Mouse (Mus musculus): Measurements from ENCODE around the gene Adad2.
A peak's percentile ranks its signal among the peaks of the same experiment; 100 is the strongest.

Gene Adad2

DNA sequence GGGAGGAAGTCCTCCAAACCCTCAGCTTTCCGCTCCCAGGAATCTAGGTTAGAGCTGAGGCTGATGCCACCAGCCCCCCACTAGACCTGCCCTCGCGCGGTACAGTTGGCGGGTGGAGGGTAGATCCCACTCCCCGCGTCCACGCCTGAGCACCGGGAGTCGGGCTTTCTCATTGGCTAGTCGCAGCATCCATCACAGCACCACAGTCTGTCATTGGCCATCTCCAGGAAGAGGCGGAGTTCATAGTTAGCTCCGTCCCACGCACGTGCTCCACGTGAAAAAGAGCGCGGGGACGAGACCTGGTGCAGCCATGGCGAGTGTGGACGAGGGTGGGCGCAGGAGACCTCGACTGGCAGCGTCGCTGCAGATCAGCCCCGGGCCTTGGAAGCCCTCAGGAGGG is at the start of gene Adad2:
Gene Adad2 (plus strand): TSS at position 277 of the 400 bp plus-strand sequence.
- DNase-seq = no peak

GRCm38 (mm10) chr8:119563849-119564251 is 48.7 kb upstream of the Adad2 start:
- no peak for DNase-seq

DNA sequence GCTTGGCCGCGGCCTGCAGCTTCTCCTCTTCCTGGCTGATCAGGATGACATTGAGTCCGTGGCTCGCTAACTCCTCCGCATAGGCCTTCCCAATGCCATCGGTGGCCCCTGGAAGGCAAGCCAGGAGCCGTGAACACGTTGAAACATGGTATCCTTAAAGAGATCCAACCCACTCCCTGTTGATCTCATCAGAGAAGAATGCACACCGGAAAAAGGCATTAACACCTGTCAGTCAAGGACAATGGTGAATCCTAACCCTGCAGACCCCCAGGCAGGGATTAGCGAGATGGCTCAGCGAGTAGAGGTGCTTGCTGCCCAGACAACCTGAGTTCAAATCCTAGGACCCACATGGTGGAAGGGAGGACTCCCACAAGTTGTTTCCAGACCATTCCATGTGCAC is 46.2 kb upstream of the Adad2 start:
- no peak for DNase-seq

- no peak for DNase-seq
These were observed 44.3 kb upstream of the Adad2 start for GRCm38 (mm10) chr8:119568251-119568650.

DNA sequence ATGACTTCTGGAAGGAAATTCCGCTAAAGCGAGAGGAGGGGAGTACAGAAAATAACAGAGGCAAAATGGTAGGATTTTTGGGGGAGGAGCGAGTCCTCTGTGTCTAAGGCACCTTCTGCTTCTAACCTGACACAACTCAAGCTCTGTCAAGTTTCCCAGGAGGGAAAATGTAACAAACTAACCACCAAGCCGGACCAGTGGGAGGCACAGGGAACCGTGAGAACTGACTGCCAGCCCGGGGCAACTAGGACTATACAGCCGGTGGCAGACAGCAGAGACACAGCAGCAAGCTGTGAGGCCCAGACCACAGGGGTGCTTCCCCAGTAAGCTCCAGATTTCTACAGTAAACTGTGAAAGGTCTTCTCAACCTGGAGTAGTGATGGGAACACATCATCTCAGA is 43.6 kb upstream of the Adad2 start:
- no peak for DNase-seq

DNA sequence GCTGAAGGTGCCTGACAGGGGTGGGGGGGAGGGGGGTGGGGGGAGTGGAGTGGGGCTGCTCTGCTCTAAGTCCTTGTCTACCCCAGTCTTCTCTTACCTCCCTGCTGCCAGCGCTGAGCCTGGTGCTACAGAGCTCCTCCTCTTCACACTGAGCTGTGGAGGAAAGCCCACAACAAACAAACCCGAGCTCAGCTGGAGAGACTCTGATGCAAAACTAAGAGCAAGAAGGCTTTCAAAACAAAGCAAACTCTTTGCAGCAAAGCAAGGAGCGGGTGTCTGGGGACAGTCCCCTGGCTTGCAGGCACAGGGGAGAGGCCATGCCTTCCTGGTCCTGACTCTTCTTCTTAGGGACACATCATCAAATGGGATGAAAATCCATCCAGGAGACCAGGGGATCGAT is 42.7 kb upstream of the Adad2 start:
- DNase-seq = no peak

- DNase-seq = no peak
These were observed 41.4 kb upstream of the Adad2 start for GRCm38 (mm10) chr8:119571135-119571534.

DNA sequence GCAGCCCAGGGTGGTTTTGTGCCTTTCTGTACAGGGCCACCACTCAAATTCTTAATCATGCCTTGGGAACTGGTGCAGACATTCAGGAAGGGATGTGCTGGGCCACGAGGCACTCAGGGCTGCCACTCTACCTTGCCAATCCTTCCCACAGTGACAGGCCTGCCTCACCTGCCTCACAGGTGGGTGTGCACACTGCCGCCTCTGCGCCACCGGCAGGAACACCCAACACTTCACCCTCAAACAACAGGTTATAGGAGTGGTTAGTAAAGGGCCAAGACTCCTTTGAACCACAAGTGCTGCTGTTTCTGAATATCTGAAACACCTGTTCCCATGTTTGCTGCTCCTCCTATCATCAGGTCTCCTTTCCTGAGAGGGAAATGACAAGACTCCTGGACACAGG is 40.1 kb upstream of the Adad2 start:
- no peak for DNase-seq

DNA sequence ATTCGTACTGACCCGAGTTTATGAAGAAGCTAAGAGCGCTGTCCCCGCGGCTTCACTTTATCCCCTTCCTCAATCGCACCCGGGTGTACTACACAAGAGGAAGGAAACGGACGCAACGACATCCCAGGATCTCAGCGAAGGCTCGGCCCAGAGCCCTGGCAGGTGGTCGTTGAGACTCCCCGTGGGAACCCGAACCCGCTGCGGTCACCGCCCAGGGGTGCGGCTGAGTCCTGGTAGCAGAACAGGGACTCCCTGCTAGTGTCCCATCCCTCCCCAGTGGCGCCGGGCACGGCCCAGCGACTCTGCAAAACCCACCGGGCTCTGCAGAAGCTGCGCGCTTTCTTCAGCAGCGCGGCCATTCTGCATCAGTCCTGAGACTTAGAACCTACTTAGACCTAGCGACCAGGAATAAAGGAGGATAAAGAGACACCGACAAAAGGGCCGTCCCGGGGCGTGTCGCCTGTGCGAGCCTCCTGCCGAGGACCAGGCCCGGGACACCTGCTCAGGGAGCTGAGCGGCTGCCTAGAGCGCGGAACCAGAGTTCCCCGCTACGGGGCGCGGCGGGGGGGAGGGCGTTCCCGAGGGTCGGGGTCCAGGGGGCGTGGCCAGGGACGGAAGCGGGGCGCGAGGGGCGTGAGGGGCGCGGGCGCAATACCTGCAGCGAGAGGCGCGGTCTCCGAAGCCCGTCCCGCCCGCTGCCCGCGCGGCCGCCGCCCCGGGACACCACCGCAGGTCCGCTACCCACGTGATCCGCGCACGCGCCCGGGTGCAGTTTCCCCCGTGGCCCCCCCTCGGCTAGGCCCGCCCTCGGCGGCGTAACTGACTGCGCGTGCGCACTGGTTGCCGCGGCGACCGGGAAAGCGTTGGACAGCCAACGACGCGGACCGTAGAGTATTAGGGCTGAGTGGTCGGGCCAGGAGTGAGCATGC is 37.8 kb upstream of the Adad2 start, which contains the start of the genes Hsdl1 and Dnaaf1:
Gene Hsdl1 (minus strand): TSS at position 747 of the 929 bp plus-strand sequence.
Gene Dnaaf1 (plus strand): TSS at position 799 of the 929 bp plus-strand sequence.
- DNase-seq = peak; percentile 96

GRCm38 (mm10) chr8:119575366-119575726 is 37.2 kb upstream of the Adad2 start:
- no peak for DNase-seq

DNA sequence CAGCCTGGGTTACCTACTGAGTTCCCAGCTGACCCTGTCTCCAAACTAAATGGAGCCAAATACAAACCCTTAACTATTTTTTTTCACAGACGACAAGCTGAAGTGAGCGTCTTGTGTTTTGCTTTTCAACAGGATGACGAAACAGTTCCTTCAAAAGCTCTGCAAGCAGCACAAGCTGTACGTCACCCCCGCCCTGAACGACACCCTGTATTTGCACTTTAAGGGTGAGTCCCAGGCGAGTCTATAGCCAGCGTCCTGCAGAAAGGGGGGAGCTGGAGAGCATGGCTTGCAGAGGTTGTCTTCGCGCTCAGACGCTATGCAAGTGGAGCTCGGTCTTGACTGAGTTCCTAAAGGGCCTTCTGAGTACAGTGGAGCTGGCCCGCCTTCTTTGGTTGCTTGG is 33.5 kb upstream of the Adad2 start:
- DNase-seq = no peak

DNA sequence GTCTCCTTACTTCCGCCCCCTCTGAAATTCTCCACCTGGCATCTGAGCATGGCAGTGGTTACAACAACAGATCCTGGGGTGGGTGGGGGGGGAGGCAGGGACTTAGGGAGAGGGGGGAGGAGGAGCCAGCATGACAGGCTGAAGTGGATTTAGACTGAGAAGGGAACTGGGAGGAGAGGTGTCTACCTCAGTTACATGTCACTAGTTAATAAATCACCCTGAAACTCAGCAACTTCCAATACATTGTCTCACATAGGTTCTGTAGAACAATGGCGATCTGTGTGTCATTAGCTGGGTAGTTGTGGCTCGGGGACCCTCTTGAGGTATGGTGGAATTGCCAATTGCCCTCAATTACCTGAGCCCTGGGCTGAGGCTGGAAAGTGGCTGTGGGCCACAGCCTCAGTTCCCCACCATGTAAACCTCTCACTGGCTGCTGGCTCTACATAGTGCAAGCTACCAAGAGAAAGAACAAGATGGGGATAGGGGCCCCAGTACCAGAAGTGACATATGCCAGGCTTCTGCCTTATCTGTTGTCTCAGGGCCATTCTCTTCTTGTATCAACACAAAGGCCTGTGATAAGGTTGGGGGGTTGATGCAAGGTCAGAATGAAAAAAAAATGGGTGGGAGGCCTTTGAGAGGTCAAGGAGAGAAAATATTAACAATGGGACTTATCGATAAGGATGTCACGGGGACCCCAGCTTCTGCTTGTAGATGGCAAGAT is 31.9 kb upstream of the Adad2 start:
- DNase-seq = no peak

DNA sequence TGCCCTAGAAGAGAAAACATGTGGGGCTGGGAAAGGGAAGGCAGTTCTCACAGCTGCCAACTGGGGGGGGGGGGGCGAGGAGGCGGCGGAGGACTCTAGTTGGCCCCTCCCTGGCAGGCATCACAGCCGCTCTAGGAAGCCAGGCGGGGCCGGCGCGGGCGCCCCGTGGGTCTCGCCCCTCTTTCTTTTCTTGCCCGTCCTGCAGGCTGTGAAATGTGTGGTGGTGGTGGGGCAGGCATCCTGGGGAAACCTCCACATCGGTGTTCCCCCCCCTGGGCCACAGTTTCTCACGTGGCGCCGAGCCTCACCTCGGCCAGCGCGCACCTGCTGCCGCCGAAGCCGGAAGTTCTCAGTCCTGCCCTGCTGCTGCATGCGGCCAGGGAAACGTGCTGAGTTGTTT is 26.6 kb upstream of the Adad2 start:
- DNase-seq = no peak

- DNase-seq = no peak
These were observed 24.2 kb upstream of the Adad2 start for GRCm38 (mm10) chr8:119588321-119588720.

DNA sequence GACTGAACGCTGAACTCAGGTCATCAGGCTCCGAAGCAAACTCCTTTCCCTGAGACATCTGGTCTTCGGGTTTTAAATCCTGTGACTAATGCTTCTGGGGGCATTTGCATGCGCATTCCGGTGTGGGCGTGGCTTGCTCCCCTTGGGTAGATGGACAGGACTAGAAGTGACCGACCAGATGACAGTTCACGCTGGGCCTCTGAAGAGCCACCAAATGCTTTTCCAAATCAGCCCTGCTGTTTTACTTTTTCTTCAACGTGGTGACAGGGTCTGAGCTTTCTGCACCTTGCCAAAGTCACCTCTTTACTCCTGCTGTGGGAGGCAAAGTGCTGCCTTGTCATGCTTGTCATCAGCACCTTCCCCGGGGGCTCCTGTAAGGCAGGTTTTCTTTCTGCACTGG is 23.7 kb upstream of the Adad2 start:
- DNase-seq = no peak

DNA sequence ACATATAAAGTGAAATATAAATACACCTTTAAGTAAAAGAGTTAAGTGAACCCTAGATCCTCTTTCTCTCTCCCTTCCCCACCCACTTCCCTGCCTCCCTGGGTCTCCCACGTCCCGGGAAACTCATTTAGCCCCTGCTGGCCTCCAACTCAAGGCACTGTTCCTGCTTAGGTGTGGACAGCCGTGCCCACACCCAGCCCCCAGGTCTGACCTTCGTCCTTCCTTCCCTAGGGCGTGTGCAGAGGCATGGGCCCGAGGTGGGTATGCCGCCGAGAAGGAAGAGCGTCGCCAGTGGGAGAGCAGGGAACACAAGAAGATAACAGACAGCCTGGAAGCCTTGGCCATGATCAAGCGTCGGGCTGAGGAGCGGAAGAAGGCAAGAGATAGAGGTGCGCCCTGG is 22.2 kb upstream of the Adad2 start:
- no peak for DNase-seq

DNA sequence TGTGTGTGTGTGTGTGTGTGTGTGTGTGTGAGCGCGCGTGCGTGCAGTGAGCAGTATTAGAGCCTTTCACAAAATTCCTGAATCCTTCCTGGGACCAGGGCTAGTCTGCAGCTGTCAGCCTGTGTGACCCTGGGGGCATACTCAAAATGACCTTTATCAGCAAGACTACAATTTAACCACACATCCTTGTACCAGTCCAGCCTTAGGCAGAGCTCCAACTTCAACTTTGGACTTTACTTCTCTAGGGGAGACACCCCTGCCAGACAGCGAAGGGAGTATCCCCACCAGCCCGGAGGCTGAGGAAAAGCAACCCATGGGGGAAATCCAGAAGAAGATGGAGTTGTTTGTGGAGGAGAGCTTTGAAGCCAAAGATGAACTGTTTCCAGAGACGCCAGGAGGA is 21.1 kb upstream of the Adad2 start:
- no peak for DNase-seq

GRCm38 (mm10) chr8:119603771-119604170 is 8.8 kb upstream of the Adad2 start:
- no peak for DNase-seq

DNA sequence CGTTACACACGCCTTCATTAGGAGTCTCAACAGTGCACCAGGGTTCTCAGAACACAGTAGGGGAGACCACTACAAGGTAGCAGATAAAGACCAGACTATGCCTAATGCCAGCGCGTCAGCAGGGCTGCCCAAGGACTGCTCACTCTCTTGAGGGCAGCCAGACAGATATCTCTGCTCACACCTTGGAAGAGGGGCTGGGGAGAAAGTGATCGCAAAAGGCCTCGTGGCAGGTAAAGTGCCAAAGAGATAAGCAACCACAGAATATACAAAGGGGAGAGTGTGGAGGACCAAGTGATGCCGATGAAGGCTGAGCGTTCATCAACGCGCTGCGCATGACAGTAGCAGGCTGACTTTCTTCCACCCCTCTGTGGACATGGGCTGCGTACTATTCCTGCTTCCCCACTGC is 8.1 kb upstream of the Adad2 start:
- DNase-seq = no peak

- DNase-seq = peak; percentile 87
These were observed 7.6 kb upstream of the Adad2 start, which contains the start of gene Taf1c for GRCm38 (mm10) chr8:119604996-119605395. Gene Taf1c (minus strand): TSS chr8:119605222.

DNA sequence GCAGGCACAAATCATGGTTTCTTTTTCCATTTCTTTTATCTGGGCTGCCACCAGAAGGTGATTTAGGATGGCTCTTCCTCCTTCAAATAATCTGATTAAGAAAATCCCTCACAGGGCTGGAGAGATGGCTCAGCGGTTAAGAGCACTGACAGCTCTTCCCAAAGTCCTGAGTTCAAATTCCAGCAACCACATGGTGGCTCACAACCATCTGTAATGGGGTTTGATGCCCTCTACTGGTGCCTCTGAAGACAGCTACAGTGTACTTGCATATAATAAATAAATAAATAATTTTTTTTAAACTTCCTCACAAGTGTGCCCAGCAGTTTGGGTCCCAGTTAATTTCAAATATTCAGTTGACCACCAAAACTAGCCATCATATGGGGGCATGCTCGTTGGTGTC is 6.3 kb upstream of the Adad2 start:
- DNase-seq = no peak

GRCm38 (mm10) chr8:119615096-119615495 is 2.5 kb downstream of the Adad2 start:
- DNase-seq = no peak

DNA sequence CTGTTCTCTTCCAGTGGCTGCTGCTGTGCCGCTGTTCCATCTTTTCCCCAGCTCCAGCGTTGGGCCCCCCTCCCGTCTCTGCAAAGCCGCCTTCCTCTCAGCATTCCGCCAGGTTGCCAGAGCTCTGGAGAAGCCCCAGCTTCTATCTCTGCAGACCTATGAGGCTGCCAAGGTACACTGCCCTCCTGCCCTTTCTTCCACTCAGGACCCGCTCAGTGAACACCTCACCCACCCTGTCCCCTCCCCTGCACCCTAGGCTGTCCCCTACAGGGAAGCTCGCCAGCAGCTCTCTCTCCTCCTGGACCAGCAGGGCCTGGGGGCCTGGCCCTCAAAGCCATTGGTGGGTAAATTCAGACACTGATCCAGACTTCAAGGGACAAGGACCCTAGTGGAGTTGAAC is 3.8 kb downstream of the Adad2 start:
- no peak for DNase-seq

DNA sequence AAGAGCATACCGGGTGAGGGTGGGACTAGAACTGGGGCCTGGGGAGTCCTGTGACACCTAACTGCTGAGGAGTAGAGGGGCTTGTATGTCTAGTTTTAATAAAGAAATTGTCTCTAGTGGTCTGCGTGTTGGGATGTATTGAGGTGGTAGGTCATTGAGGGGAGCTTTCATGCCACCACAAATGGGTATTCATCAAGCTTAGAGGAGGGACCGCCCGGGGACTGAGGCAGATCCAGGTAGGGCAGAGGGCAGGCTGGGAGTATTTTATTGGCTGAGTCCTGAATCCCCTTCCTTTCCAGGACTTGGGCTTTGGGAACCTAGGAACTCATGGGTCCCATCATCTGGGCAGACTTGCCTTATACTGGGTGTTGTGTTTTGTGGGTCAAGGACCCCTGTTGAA is 4.3 kb downstream of the Adad2 start:
- no peak for DNase-seq
